Mouse (Mus musculus) c-Kit-positive CD71-positive TER-119-positive erythroid progenitor cells, embryonic 14.5 days (primary cell): ENCODE results near the gene Kif17.
A peak's percentile ranks its signal among the peaks of the same experiment; 100 is the strongest.
"Not testable (repeated sequence)": the region's sequence is repeated elsewhere in the genome, so short reads cannot be mapped to it uniquely, and the experiment has no call there.

Experiments used
- DNase-seq: peaks from one replicate; pipeline ENCODE4 v3.0.0-alpha.2; 2013; ENCODE audit warnings: low spot score

The Kif17 gene

GRCm38 (mm10) chr4:138315781-138316180 lies 65.5 kb downstream of the Kif17 start:
- DNase-seq: no peak

- no peak for DNase-seq
Observed at GRCm38 (mm10) chr4:138316369-138316768, 66.1 kb downstream of the Kif17 start.

- peak; percentile 53 for DNase-seq
Observed at GRCm38 (mm10) chr4:138318509-138319266, 68.5 kb downstream of the Kif17 start.

GRCm38 (mm10) chr4:138319508-138319907 lies 69.3 kb downstream of the Kif17 start:
- DNase-seq: peak; percentile 81

GRCm38 (mm10) chr4:138320711-138321110 lies 70.5 kb downstream of the Kif17 start:
- no peak for DNase-seq

GRCm38 (mm10) chr4:138321488-138321887 lies 71.3 kb downstream of the Kif17 start:
- DNase-seq: no peak

GRCm38 (mm10) chr4:138322692-138323091 lies 72.5 kb downstream of the Kif17 start:
- no peak for DNase-seq

- DNase-seq: no peak
Observed at GRCm38 (mm10) chr4:138323753-138324152, 73.5 kb downstream of the Kif17 start.

- no peak for DNase-seq
Observed at GRCm38 (mm10) chr4:138324451-138324850, 74.2 kb downstream of the Kif17 start.

GRCm38 (mm10) chr4:138325466-138326076 lies 75.3 kb downstream of the Kif17 start:
- peak; percentile 91 for DNase-seq

- peak; percentile 67 for DNase-seq
Observed at GRCm38 (mm10) chr4:138326077-138326695, 76.0 kb downstream of the Kif17 start, which contains the start of gene Pink1. TSS of gene Pink1 (minus strand) at chr4:138326307.

GRCm38 (mm10) chr4:138327155-138327554 lies 76.9 kb downstream of the Kif17 start:
- not testable (repeated sequence) for DNase-seq

- DNase-seq: no peak
Observed at GRCm38 (mm10) chr4:138327891-138328470, 77.7 kb downstream of the Kif17 start.

- no peak for DNase-seq
Observed at GRCm38 (mm10) chr4:138330264-138330671, 80.0 kb downstream of the Kif17 start.

- DNase-seq: no peak
Observed at GRCm38 (mm10) chr4:138331647-138332046, 81.4 kb downstream of the Kif17 start.

GRCm38 (mm10) chr4:138333135-138333534 lies 82.9 kb downstream of the Kif17 start:
- DNase-seq: no peak

- no peak for DNase-seq
Observed at GRCm38 (mm10) chr4:138335036-138335435, 84.8 kb downstream of the Kif17 start.

- DNase-seq: no peak
Observed at GRCm38 (mm10) chr4:138335648-138336047, 85.4 kb downstream of the Kif17 start.

GRCm38 (mm10) chr4:138336876-138337275 lies 86.6 kb downstream of the Kif17 start:
- no peak for DNase-seq

GRCm38 (mm10) chr4:138337341-138337740 lies 87.1 kb downstream of the Kif17 start:
- no peak for DNase-seq

GRCm38 (mm10) chr4:138339963-138340362 lies 89.7 kb downstream of the Kif17 start:
- DNase-seq: no peak

- no peak for DNase-seq
Observed at GRCm38 (mm10) chr4:138341393-138341792, 91.2 kb downstream of the Kif17 start.

- DNase-seq: no peak
Observed at GRCm38 (mm10) chr4:138342048-138342447, 91.8 kb downstream of the Kif17 start.
